Mouse (Mus musculus) frontal cortex, postnatal 25 days (tissue): ENCODE measurements around the gene Vmn2r78.
"Not testable (repeated sequence)": the region's sequence is repeated elsewhere in the genome, so short reads cannot be mapped to it uniquely, and the experiment has no call there.

Experiments
- DNase-seq, 2 experiments: peaks; one replicate each; pipeline ENCODE4 v3.0.0; 2022; ENCODE audit warnings: low spot score in 2 of 2

The Vmn2r78 gene

DNA sequence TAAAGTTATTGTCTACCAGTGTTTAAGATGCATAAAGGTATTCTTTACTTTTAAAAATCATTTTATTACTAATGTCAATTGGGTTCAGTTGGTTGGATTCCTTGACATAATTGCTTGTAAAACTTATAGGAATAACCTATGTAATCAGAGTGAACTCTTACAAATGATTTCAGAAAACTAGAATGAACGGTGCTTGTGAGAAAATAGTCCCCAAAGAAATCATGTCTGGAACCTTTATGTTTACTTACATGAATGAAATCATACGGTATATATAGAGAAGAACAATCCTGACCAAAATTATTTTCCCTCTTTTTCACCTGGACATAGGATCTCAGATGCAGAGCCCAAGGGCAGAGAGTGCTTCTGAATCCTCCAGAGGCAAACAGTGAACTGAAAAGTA lies at the start of gene Vmn2r78:
Gene Vmn2r78, plus strand, starts transcription at position 301 of the 400 bp plus-strand sequence.
- DNase-seq = not testable (repeated sequence)

DNA sequence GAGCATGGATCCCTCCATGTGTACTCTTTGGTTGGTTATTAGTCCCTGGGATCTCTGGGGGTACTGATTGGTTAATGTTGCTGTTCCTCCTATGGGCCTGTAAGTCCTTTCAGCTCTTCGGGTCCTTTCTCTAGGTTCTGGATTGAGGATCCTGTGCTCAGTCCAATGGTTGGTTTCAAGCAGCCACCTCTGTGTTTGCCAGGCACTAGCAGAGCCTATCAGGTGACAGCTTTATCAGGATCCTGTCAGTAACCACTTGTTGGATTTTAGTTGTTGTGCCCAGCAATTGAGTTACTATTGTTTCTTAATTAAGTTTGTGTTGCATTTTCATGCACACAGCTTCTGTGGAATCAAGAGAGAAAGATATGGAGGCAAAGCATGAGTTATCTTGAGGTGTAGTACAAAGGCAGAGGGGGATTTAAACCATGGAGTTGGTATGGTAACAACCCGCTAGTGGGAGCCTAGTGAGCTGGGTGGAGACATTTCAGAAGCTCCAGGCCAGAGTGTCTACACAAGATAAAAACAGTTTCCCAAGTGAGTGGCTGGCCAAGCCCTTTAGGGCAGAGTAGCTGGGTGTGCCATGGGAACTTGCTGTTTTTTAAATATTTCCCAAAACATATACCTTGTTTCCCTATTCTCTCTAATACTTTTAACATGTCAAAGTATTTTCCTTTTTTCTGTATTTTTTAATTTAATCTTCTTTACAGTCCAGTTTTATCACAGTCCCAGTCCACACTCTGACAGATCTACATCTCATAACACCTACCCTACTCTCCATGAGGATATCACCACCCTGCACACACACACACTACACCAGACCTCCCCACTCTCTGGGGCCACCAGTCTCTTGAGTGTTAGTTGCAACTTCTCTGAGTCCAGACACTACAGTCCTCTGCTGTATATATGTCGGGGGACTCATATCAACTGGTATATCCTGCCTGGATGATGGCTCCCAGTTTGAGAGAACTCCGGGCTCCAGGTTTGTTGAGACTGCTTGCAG lies 25.1 kb upstream of the Vmn2r78 start:
- DNase-seq = no peak

DNA sequence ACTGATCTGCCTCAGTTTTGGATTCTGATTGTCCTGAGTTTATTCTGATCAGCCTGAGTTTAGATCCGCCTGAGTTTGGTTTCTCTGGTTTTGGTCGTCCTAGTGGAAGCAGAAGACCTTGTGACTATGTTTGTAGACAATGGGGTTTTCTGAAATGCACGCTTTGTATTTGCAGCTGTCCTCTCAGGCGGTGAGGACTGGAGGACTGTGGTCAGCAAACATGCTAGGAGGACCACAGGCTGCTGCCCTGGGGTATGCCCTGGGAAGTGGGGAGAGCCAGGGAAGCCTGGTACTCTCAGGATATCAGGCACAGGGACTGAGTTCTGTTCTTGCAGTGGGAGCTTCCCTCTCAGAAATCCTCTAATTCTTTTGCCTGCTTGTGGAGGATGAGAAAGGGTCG lies 22.4 kb downstream of the Vmn2r78 start:
- DNase-seq = no peak

DNA sequence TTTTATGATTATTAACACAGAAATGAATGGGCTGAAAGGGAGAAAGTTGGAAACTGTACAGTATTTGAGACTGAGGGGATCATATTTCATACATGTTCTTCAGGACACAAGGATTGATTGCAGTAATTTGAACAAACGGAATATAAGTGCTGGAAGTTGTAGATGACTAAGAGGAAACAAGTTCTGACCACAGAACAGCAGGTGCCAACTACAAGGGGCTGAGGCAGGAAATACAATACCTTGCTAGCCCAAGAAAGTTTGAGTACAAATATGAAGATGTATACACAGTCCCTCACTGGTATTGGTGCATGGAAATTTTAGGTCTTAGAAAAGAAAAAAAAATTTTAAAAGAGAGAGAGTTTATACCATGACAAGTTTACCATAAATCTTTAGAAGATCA lies 79.8 kb downstream of the Vmn2r78 start:
- DNase-seq = no peak

DNA sequence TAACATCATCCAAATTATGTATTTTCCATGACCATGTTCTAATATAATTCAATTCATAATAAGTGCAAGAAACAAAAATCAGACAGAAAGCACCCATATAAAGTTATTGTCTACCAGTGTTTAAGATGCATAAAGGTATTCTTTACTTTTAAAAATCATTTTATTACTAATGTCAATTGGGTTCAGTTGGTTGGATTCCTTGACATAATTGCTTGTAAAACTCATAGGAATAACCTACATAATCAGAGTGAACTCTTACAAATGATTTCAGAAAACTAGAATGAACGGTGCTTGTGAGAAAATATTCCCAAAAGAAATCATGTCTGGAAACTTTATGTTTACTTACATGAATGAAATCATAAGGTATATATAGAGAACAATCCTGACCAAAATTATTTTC lies 80.9 kb downstream of the Vmn2r78 start, which contains the start of gene Vmn2r79:
Gene Vmn2r79, plus strand, starts transcription at position 301 of the 400 bp plus-strand sequence.
- not testable (repeated sequence) for DNase-seq
